Mouse (Mus musculus): ENCODE measurements around the gene Trappc13. TPM values are rescaled to one million over a fixed set of nuclear protein-coding genes. Genes with fewer than 3 reads are reported as not detected.
A peak's percentile ranks its signal among the peaks of the same experiment; 100 is the strongest.

Trappc13 gene
- polyA plus RNA-seq, 1 experiment from 2014 or later: 21.4 TPM

GRCm38 (mm10) chr13:104094531-104095385 lies 83.5 kb downstream of the Trappc13 start:
- Histone ChIP-seq H3K4me2 (no peak overlapping the region), H3K4me3 (replicated peaks) (no peak overlapping the region), H3K27ac (replicated peaks) (no peak overlapping the region), H3K4me1 (replicated peaks) (peaks cover 5% of the 10 kb centered on the region; the same call in 1 of the 2 replicates), H3K27me3 (no peaks in the 10 kb centered on the region), H3K9me3 (replicated peaks) (no peaks in the 10 kb centered on the region), H3K36me3 (replicated peaks) (no peaks in the 10 kb centered on the region), H3K9ac (no peak overlapping the region)
- 61% methylated on average over 11 of the region's 11 CpGs for WGBS (ENCODE audit: insufficient replicate concordance)
- ATAC-seq (ENCODE audit: insufficient read depth): peak; percentile 42; the same call in 1 of the 2 replicates

Other genes starting within 250 kb of the Trappc13 start
- gene Nln, start 68.9 kb downstream of the Trappc13 start, polyA plus RNA-seq (2015; fragmentation: Nextera tagmentation; extraction: Ambion mirVana): 12.5 and 12.8 TPM in 2 replicates
- 0.47 and 0.70 TPM in 2 replicates for gene Sgtb, start 68.7 kb downstream of the Trappc13 start, polyA plus RNA-seq (2015; fragmentation: Nextera tagmentation; extraction: Ambion mirVana)
- gene Trim23, start 328 bp upstream of the Trappc13 start, polyA plus RNA-seq (2015; fragmentation: Nextera tagmentation; extraction: Ambion mirVana): 8.2 and 9.1 TPM in 2 replicates
- 52.7 and 65.2 TPM in 2 replicates for gene Cenpk, start 50.1 kb upstream of the Trappc13 start, polyA plus RNA-seq (2015; fragmentation: Nextera tagmentation; extraction: Ambion mirVana)
- 9.0 and 9.2 TPM in 2 replicates for gene Ppwd1, start 50.4 kb upstream of the Trappc13 start, polyA plus RNA-seq (2015; fragmentation: Nextera tagmentation; extraction: Ambion mirVana)
- gene Adamts6, start 109.4 kb upstream of the Trappc13 start, polyA plus RNA-seq (2015; fragmentation: Nextera tagmentation; extraction: Ambion mirVana): 0.17 and 0.28 TPM in 2 replicates